Mouse (Mus musculus) spleen, adult 2 months (tissue): ENCODE results near the gene Ccdc47.

Experiments
- CTCF ChIP-seq: fragments of 200-500 bp; IDR thresholded peaks from 2 replicates; pipeline ENCODE4 v1.5.1; 2011; ENCODE audit warnings: mild to moderate bottlenecking, inconsistent platforms; ENCODE audit not compliant: insufficient read depth, insufficient read length, insufficient replicate concordance; ENCODE audit errors: extremely low read depth
- POLR2A ChIP-seq: fragments of 200-500 bp; IDR thresholded peaks from 2 replicates; pipeline ENCODE4 v1.6.1; 2011; ENCODE audit warnings: low read depth, low read length, inconsistent platforms

GRCm38 (mm10) chr11:106263963-106264362, 47.8 kb upstream of the Ccdc47 start:
- no peak for TF ChIP-seq CTCF
- no peak for TF ChIP-seq POLR2A
